8 mouse cellular contexts compared by ENCODE assay signal in the genomic region with DNA sequence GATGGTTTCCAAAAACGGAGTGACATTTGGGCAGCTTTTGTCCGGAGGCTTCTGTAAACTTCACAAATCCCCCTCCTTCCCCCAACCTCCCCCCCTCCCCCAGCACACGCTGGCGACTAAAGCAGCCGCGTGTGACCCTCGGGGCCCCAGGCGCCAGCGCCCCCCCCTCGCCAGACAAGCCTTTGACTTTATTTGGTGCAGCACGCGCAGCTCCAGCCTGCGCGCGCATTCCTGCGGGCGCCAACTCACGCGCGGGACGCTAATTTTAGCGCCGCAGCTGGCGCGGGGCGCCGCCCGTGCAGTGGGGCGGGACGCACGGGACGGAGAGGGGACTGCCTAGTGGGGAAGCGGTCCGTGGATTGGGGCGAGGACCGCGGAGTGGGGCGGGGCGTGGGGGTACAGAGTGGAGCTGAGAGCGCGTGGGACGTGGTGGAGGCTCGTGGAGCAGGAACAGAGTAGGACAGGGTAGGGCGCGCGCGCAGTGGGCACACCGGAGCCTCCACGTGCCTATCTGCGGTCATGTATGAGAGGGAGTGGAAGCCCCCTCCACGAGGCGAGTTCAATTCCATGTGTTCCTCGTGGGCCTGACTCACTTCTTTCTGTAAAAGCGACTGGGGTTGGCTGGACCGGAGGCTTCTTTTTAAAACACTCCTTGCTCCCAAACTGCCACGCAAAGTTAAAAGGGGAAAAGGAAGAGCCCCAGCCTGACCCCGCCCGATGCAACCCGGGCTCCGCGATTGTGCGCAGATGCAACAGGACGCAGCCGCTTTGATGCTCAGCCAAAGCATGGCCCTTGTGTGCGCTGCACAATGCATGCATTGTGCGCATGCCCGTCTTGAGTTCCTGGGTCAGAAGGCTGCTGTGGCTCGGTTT. TPM values are rescaled to one million over a fixed set of nuclear protein-coding genes. Genes with fewer than 3 reads are reported as not detected.
DNase-seq lines count a peak whose midpoint lies in the region; ATAC-seq lines count a peak whose summit lies in the region.

No protein-coding gene starts in this region.

- H3K4me2 ChIP-seq in hindbrain, embryonic 11.5 days (replicated peaks; ENCODE audit: low read depth, low read length): peak overlapping the region; percentile 100

- peak overlapping the region; percentile 74 for H3K27ac ChIP-seq in hindbrain, embryonic 11.5 days (ENCODE audit: low read depth, low read length)

- peak; percentile 90 for ATAC-seq in hindbrain, embryonic 11.5 days (ENCODE audit: low FRiP score)

- WGBS in hindbrain, embryonic 11.5 days: under 1% methylated on average over 64 of the region's 68 CpGs

- H3K4me3 ChIP-seq in hindbrain, embryonic 11.5 days (ENCODE audit: low read depth, low read length): peak overlapping the region; percentile 56

- peaks cover 3% of the 10 kb centered on the region; the same call in 1 of the 2 replicates for H3K4me1 ChIP-seq in hindbrain, embryonic 11.5 days (replicated peaks; ENCODE audit: control insufficient read depth, insufficient read depth, low read length)

- H3K27me3 ChIP-seq in hindbrain, embryonic 11.5 days (ENCODE audit: control insufficient read depth, insufficient read depth, low read length): no peaks in the 10 kb centered on the region

- DNase-seq in NIH3T3 (ENCODE audit: low read depth): peak; percentile 89
- DNase-seq in cerebellum, postnatal 14 days: peak; percentile 60 to 66
- peak; percentile 58 to 64 for DNase-seq in frontal cortex, postnatal 14 days (ENCODE audit: low spot score in 2 of 2)
- DNase-seq in hindbrain, embryonic 11.5 days (ENCODE audit: low spot score): peak; percentile 86
- peak; percentile 69 to 70 for DNase-seq in layer of hippocampus, postnatal 14 days (ENCODE audit: low spot score in 2 of 2)
- DNase-seq in lung, postnatal 10 days: peak; percentile 90
- peak; percentile 77 for DNase-seq in ovary, postnatal 36 days (ENCODE audit: low spot score)
- peak; percentile 89 for DNase-seq in thymus, postnatal 25 days

- no peaks in the 10 kb centered on the region for H3K36me3 ChIP-seq in hindbrain, embryonic 11.5 days (ENCODE audit: control insufficient read depth, insufficient read depth, low read length)

- H3K9ac ChIP-seq in hindbrain, embryonic 11.5 days (ENCODE audit: low read depth, low read length): peak overlapping the region; percentile 76

- no peaks in the 10 kb centered on the region for H3K9me3 ChIP-seq in hindbrain, embryonic 11.5 days (ENCODE audit: control insufficient read depth, low read length)

RNA-seq across cellular contexts. Expression of gene Irf2bp2, which starts 9.6 kb away (rescaled TPM):
- polyA plus RNA-seq in hindbrain, embryonic 11.5 days (2014; fragmentation: Nextera tagmentation; extraction: Ambion mirVana): 4.8 and 5.5 TPM in 2 replicates
- 10 to 100 TPM; 57.1 to 61.7 TPM for total RNA-seq in layer of hippocampus, postnatal 14 days (2021)

Comparison
In these comparisons a context has a peak if more than half of its experiments do, and no peak if none do; other contexts are left out.
1. Peak in every context shown above with its lines: DNase-seq, ATAC-seq, H3K4me3 ChIP-seq and H3K27ac ChIP-seq.